Mouse (Mus musculus) gastrocnemius, adult 8-10 months (tissue): Measurements from ENCODE around the gene Rps27rt. TPM values are rescaled to one million over a fixed set of nuclear protein-coding genes. Genes with fewer than 3 reads are reported as not detected.

Experiments used
- total RNA-seq, 4 experiments: library from RNA; stranded (reverse); gene quantifications; 2 replicates each; pipeline ENCODE4 v1.2.4; 2022

Gene Rps27rt
- total RNA-seq, 4 experiments from 2014 or later = 10.3 to 22.0 (median 17.3) TPM

Other genes with a start within 250 kb of the Rps27rt start
- 1 to 10 TPM; 4.6 to 6.3 (median 5.3) TPM for gene Cmtm7, start 200.9 kb downstream of the Rps27rt start, total RNA-seq
- gene Cmtm8, start 138.6 kb downstream of the Rps27rt start, total RNA-seq = 1 to 10 TPM; 1.2 to 1.6 (median 1.4) TPM
- gene Gpd1l, start 48.8 kb downstream of the Rps27rt start, total RNA-seq = 10 to 100 TPM; 19.0 to 21.7 (median 20.8) TPM
- 1 to 10 TPM; 1.9 to 4.3 (median 3.1) TPM for gene Osbpl10, start 4.2 kb downstream of the Rps27rt start, total RNA-seq